Mouse (Mus musculus) neural tube, embryonic 15.5 days (tissue): ENCODE results near the gene Gm49396. TPM values are rescaled to one million over a fixed set of nuclear protein-coding genes. Genes with fewer than 3 reads are reported as not detected.
A peak's percentile ranks its signal among the peaks of the same experiment; 100 is the strongest.

Source experiments
- ATAC-seq: fragments of 200-750 bp; cut with Nextera tagmentation; 2 replicates; pipeline ENCODE4 v1.8.0; 2017; ENCODE audit warnings: mild to moderate bottlenecking, moderate TSS enrichment, moderate library complexity; ENCODE audit not compliant: low FRiP score
- H3K27ac ChIP-seq: fragments of 300-500 bp; sonication (generic); replicated peaks from 2 replicates; pipeline ENCODE4 v1.5.1; 2015; ENCODE audit warnings: mild to moderate bottlenecking, inconsistent platforms
- H3K27me3 ChIP-seq: fragments of 300-500 bp; sonication (generic); replicated peaks from 2 replicates; pipeline ENCODE4 v1.6.1; 2015; ENCODE audit warnings: inconsistent platforms
- H3K36me3 ChIP-seq: fragments of 300-500 bp; sonication (generic); 2 replicates; pipeline ENCODE4 v1.6.1; 2015; ENCODE audit warnings: inconsistent platforms
- H3K4me1 ChIP-seq: fragments of 300-500 bp; sonication (generic); 2 replicates; pipeline ENCODE4 v1.6.1; 2015; ENCODE audit warnings: inconsistent platforms
- H3K4me2 ChIP-seq: fragments of 300-500 bp; sonication (generic); 2 replicates; pipeline ENCODE4 v1.6.1; 2015; ENCODE audit warnings: inconsistent platforms, mild to moderate bottlenecking, moderate library complexity
- H3K4me3 ChIP-seq: fragments of 300-500 bp; sonication (generic); replicated peaks from 2 replicates; pipeline ENCODE4 v1.5.1; 2015; ENCODE audit warnings: mild to moderate bottlenecking, inconsistent platforms
- H3K9ac ChIP-seq: fragments of 300-500 bp; sonication (generic); replicated peaks from 2 replicates; pipeline ENCODE4 v1.6.1; 2015; ENCODE audit warnings: mild to moderate bottlenecking, inconsistent platforms
- H3K9me3 ChIP-seq: fragments of 300-500 bp; sonication (generic); replicated peaks from 2 replicates; pipeline ENCODE4 v1.6.1; 2016; ENCODE audit warnings: inconsistent platforms
- WGBS: fragments of 180-500 bp; shearing (Covaris S2); methylation state at CpG from one replicate; pipeline ENCODE4 v1.1.7; 2015; ENCODE audit warnings: mixed read lengths; 5-methylcytosine and 5-hydroxymethylcytosine counted together
- polyA plus RNA-seq: library from polyadenylated mRNA; unstranded; fragments of >200 nt; fragmentation: Nextera tagmentation; extraction: Ambion mirVana; gene quantifications from 2 replicates; pipeline ENCODE4 v1.2.1, GENCODE M21; 2015

The Gm49396 gene
- polyA plus RNA-seq = 14.6 and 14.8 TPM in 2 replicates

DNA sequence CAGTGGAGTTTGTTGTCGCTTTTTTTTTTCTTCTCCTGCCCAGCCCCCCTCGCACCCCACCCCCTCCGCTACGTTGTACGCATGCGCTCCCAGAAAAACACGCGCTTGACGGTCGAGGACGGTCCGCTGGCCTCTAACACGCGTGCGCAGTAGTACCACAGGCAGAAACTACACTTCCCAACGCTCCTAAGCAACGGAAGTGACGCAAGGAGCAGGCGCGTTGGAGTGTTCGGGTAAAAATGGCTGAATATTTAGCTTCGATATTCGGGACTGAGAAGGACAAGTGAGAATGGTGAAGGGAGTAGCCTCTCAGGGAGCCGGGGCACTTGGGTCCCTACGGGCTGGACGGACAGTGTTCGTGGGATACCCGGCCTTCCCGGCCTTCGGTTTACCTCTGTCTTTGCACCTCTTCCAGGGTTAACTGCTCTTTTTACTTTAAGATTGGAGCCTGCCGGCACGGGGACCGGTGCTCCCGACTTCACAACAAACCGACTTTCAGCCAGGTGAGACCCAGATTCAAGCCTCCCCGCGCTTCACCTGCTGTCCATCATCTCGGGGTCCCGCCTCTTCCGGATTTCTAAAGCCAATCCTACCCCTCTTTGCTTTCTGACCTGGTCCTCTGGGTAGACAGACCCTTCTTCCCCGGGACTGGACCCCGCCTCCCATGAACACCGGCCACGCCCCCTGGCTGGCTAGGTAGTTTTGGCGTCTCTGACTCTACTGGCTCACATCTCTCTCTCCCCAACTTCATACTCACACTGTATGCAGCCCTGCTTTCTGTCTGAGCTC, at the start of gene Gm49396, which contains the start of the genes U2af1l4 and Psenen:
Gene Gm49396, plus strand, starts transcription at position 228 of the 789 bp plus-strand sequence.
Gene U2af1l4, plus strand, starts transcription at position 185 of the 789 bp plus-strand sequence.
Gene Psenen, minus strand, starts transcription at position 511 of the 789 bp plus-strand sequence.
- Histone ChIP-seq H3K9ac (peak within 1 kb of the TSS; percentile 80), H3K9me3 (no peaks in the 10 kb centered on the region), H3K36me3 (peaks cover 27% of the 10 kb centered on the region), H3K27me3 (no peaks in the 10 kb centered on the region), H3K27ac (peak within 1 kb of the TSS; percentile 93), H3K4me3 (peak within 1 kb of the TSS; percentile 71), H3K4me1 (peaks cover 36% of the 10 kb centered on the region), H3K4me2 (peak within 1 kb of the TSS; percentile 79)
- peak; percentile 88 for ATAC-seq
- under 1% methylated on average over 45 of the region's 45 CpGs for WGBS

DNA sequence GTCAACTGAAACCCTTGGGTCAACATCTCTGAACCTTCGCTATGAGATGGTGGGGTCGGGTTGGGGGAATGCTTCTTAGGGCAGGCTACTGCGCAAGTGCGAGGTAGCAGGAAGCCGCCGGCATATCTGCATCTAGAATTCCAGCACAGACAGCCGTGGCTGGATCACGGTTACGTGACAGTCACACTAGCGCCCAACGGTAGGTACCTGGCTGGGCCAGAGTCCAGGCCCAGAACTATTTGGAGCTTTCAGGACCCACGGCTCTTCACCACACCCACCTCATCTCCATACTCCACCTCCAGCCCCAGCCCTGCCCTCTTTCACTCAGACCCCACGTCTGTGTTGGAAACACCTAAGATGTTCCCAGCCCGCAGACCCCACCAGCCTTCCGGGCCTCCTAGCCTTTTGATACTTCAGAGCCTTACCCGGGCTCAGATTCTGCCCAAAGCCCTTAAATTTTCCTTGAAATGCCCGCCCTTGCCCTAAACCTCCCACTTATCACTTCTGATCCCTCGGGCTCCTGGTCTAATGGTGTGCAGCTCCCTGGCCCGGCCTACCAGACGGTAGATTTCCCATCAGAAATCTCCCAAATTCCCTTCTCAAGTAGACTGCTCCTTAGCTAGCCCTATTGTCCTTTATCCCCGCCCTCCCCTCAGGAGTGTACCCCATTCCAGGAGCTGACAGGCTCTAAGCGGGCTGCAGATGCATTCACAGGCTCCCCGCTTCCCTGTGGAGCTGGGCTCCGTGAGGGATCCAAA, 48.0 kb upstream of the Gm49396 start:
- Histone ChIP-seq H3K9me3 (no peaks in the 10 kb centered on the region), H3K4me1 (no peaks in the 10 kb centered on the region), H3K9ac (no peak overlapping the region), H3K4me2 (no peak overlapping the region), H3K27ac (no peak overlapping the region), H3K4me3 (no peak overlapping the region), H3K36me3 (no peaks in the 10 kb centered on the region), H3K27me3 (no peaks in the 10 kb centered on the region)
- WGBS = 63% methylated on average over 24 of the region's 24 CpGs
- no peak for ATAC-seq

DNA sequence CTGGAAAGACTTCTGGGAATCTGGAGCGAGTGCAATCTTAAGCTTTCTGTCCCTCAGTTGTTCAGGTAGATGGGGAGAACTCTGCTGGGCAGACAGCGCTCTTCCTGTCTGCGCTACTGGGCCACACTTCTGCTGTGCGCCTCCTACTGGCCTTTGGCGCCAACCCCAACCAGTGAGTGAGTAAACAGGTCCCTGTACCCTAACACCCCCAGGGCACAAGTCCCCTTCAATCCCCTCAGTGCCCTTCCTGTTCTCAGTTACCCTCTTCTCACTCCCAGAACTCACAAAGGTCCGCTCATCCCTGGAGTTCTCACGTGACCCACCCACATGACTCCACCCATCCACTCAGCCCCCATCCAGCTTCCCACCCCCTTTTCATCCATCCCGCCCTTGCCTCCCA, 44.8 kb upstream of the Gm49396 start:
- H3K27ac ChIP-seq = no peak overlapping the region
- no peak for ATAC-seq
- no peak overlapping the region for H3K9ac ChIP-seq
- H3K4me1 ChIP-seq = no peaks in the 10 kb centered on the region
- H3K9me3 ChIP-seq = no peaks in the 10 kb centered on the region
- H3K36me3 ChIP-seq = peaks cover 8% of the 10 kb centered on the region
- H3K27me3 ChIP-seq = no peaks in the 10 kb centered on the region
- 52% methylated on average over 8 of the region's 8 CpGs for WGBS
- no peak overlapping the region for H3K4me3 ChIP-seq
- no peak overlapping the region for H3K4me2 ChIP-seq

DNA sequence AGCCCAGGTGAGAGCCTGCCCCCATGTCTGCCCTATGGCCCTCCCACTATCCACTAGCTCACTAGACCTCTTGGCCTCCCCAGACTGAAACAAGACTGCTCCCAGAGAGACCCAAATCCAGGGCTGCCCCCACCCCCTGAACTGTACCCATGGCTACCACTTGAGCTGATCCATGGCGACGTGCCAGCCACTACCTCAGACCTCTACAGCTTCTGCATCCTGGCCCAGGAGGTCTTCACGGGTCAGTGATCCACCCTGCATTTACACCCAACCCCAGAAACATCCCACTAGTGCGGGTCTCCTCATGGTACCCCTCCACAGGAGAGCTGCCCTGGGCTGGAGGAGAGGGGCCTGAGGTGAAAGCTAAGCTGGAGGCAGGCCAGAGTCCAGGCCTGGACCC, 42.7 kb upstream of the Gm49396 start:
- Histone ChIP-seq H3K27me3 (no peaks in the 10 kb centered on the region), H3K9me3 (no peaks in the 10 kb centered on the region), H3K4me3 (no peak overlapping the region), H3K4me2 (no peak overlapping the region), H3K36me3 (peaks cover 28% of the 10 kb centered on the region), H3K4me1 (no peaks in the 10 kb centered on the region), H3K9ac (no peak overlapping the region), H3K27ac (no peak overlapping the region)
- WGBS = 68% methylated on average over 4 of the region's 4 CpGs
- peak; percentile 19 for ATAC-seq

DNA sequence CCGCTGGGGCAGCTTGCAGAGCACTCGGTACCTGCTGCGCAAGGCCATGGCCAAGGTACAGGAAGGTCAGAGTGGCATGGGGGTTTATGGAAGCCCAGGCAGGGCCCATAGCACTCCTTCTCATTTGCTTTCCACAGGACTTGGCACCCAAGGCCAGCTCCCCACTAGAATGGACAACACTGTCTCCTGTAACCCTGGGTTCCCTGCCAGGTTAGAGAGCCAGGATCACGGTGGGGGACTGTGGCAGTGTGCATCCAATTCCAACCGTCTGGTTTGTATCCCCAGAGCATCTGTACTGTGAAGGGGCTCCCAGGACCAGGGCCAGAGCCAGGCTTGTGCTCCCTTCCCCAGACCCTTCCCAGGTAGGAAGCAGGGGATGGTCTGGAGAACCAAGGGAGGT, 42.3 kb upstream of the Gm49396 start:
- Histone ChIP-seq H3K9ac (no peak overlapping the region), H3K27ac (no peak overlapping the region), H3K27me3 (no peaks in the 10 kb centered on the region), H3K4me2 (no peak overlapping the region), H3K9me3 (no peaks in the 10 kb centered on the region), H3K4me3 (no peak overlapping the region), H3K36me3 (peaks cover 32% of the 10 kb centered on the region), H3K4me1 (no peaks in the 10 kb centered on the region)
- 68% methylated on average over 5 of the region's 5 CpGs for WGBS
- 0 out of 2 replicates have a peak, but pooled peaks have one; percentile 5 for ATAC-seq

DNA sequence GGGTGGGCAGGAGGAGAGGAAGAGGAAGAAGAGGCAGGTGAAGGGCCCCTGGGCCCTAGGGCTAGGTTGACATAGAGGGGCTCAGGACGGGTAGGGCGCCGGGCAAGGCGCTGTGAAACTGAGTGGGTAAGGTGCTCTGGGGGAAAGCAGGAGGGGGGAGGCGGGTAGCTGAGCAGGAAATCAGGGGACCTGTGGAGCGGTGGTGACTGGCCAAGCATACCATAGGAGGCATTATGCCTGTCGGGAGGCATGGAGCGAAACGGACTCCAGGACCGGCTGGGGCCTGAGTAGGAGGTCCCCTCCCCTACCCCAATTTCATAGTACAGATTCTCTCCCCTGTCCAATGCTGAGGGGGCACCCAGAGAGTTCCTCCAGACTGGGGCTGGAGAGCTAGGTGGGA, 40.3 kb upstream of the Gm49396 start:
- 82% methylated on average over 10 of the region's 10 CpGs for WGBS
- Histone ChIP-seq H3K9me3 (no peaks in the 10 kb centered on the region), H3K9ac (no peak overlapping the region), H3K27ac (no peak overlapping the region), H3K27me3 (no peaks in the 10 kb centered on the region), H3K4me2 (no peak overlapping the region), H3K36me3 (peaks cover 51% of the 10 kb centered on the region), H3K4me1 (peaks cover 4% of the 10 kb centered on the region; the same call in 1 of the 2 replicates), H3K4me3 (no peak overlapping the region)
- no peak for ATAC-seq

DNA sequence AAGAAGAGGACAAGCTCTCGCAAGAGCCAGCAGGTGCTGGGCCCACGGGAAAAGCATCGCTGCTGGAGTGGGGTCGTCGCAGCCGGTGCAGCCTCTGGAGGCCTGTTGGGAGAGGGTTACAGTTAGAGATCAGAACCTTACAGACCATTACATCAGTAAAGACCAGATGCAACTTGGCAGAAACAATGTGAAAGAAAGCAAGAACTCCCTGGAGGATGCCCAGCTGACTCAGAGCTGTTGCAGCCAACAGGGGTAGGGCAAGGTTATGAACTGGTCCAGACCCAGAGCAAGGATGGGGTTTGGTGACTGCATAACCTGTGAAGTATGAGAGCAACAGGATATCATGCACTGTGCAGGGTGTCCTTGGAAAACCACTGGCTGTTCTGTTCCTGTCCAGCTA, 38.7 kb upstream of the Gm49396 start:
- Histone ChIP-seq H3K4me2 (no peak overlapping the region), H3K4me1 (peaks cover 4% of the 10 kb centered on the region; the same call in 1 of the 2 replicates), H3K27me3 (no peaks in the 10 kb centered on the region), H3K4me3 (no peak overlapping the region), H3K36me3 (peaks cover 67% of the 10 kb centered on the region), H3K9ac (no peak overlapping the region), H3K9me3 (no peaks in the 10 kb centered on the region), H3K27ac (no peak overlapping the region)
- 80% methylated on average over 6 of the region's 6 CpGs for WGBS
- ATAC-seq = no peak

DNA sequence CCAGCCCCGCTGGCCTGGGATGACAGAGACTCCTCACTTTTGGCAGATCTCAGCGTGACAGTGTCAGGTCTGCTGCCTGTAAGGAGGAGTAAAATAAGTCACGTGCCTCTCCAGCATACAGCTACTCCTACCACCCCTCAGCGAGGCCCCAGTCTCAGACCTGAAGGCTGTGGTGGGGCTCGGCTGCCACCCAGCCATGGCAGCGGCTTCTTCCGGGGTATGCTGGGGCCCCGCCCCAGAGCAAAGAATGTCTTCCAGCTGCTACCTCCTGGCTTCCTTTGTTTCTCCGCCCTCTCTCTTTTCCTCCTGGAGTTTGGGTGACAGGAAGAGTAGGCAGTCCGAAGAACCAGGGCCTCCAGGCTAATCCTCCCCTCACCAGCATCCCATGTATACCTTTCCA, 37.2 kb upstream of the Gm49396 start:
- Histone ChIP-seq H3K9me3 (no peaks in the 10 kb centered on the region), H3K27ac (no peak overlapping the region), H3K9ac (no peak overlapping the region), H3K4me3 (no peak overlapping the region), H3K4me2 (no peak overlapping the region), H3K27me3 (no peaks in the 10 kb centered on the region), H3K36me3 (peaks cover 82% of the 10 kb centered on the region), H3K4me1 (peaks cover 8% of the 10 kb centered on the region; the same call in 1 of the 2 replicates)
- 37% methylated on average over 10 of the region's 10 CpGs for WGBS
- ATAC-seq = no peak

DNA sequence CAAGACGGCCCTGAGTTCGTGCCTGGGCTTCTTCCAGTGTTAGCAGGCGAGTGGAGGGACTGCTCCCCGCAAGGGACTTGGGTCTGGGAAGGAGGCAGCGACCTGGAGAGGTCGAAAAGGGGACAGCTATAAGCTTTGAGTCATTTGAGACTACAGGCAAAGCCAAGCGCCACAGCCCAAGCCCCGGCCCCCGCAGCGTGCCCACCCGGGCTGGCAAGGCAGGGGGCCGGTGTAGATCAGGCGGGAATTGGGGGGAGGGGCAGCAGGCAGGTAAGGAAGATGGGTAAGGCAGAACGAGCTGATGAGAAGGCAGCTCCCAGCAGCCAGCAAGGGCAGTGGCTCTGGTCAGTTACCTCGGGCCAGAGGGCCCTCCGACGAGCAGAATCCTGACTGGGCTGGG, 36.7 kb upstream of the Gm49396 start:
- H3K27me3 ChIP-seq = no peaks in the 10 kb centered on the region
- 28% methylated on average over 17 of the region's 17 CpGs for WGBS
- no peak overlapping the region for H3K9ac ChIP-seq
- H3K4me1 ChIP-seq = peaks cover 12% of the 10 kb centered on the region
- no peak overlapping the region for H3K4me2 ChIP-seq
- H3K27ac ChIP-seq = no peak overlapping the region
- ATAC-seq = no peak
- H3K9me3 ChIP-seq = no peaks in the 10 kb centered on the region
- peaks cover 87% of the 10 kb centered on the region for H3K36me3 ChIP-seq
- no peak overlapping the region for H3K4me3 ChIP-seq

DNA sequence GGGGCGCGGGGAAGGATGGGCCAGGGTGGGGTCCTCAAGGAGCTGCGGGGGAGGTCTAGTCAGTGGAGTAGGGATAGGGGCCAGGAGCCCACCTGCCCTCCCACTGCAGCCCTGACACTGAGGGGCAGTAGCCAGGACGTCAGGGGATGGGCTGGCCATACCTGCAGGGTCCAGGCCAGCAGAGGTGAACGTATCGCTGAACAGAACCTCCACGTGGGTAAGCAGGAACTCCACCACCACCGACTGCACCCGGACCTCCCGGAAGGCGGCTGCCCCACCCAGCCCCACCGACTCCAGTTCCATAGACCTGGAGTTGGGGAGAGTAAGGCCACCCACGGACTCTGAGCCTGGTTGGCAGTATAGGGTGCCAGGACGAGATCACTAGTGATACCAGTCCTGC, 36.2 kb upstream of the Gm49396 start:
- H3K9me3 ChIP-seq = no peaks in the 10 kb centered on the region
- 79% methylated on average over 14 of the region's 14 CpGs for WGBS
- peaks cover 18% of the 10 kb centered on the region for H3K4me1 ChIP-seq
- H3K27ac ChIP-seq = no peak overlapping the region
- ATAC-seq = no peak
- no peaks in the 10 kb centered on the region for H3K27me3 ChIP-seq
- H3K4me2 ChIP-seq = no peak overlapping the region
- no peak overlapping the region for H3K4me3 ChIP-seq
- H3K36me3 ChIP-seq = peaks cover 92% of the 10 kb centered on the region
- no peak overlapping the region for H3K9ac ChIP-seq

DNA sequence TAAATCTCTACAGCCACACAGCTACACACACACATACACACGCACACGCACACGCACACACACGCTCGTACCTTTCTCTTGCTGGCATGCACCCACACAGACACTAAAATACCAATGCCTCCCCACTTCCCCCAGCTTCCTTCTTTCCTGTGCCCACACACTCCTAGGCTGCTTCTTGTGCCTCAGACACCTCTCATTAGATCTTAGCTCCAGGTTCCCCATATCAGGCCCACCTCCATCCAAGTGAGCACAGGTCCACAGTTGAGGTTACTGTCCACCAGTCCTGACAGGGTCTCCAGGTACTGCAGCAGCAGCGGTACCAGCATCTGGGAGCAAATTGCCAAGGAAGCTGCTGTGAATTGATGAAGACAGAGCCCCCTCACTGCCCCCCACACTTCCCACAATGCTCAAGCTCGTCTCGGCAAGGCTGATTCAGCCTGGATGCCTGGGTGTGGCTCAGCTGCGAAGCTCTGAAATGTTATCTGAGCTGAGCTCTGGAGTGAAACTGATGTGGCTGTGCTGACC, 31.8 kb upstream of the Gm49396 start:
- Histone ChIP-seq H3K4me3 (no peak overlapping the region), H3K4me2 (peak overlapping the region; percentile 86; the same call in 1 of the 2 replicates)

More for the DNA sequence above, 31.8 kb upstream of the Gm49396 start:
- ATAC-seq = no peak
- no peaks in the 10 kb centered on the region for H3K27me3 ChIP-seq
- WGBS = 84% methylated on average over 9 of the region's 9 CpGs
- H3K9me3 ChIP-seq = no peaks in the 10 kb centered on the region
- peaks cover 50% of the 10 kb centered on the region for H3K4me1 ChIP-seq
- peak overlapping the region; percentile 28; the same call in 1 of the 2 replicates for H3K9ac ChIP-seq
- no peak overlapping the region for H3K27ac ChIP-seq
- H3K36me3 ChIP-seq = peaks cover 64% of the 10 kb centered on the region
